Mouse (Mus musculus): ENCODE measurements at regions not wholly inside any gene's neighbourhood (a gene's known extent, or its start where the extent isn't known, plus 50 kb on each side); places are given as distances from the start of the nearest gene placed in this dataset.

DNA sequence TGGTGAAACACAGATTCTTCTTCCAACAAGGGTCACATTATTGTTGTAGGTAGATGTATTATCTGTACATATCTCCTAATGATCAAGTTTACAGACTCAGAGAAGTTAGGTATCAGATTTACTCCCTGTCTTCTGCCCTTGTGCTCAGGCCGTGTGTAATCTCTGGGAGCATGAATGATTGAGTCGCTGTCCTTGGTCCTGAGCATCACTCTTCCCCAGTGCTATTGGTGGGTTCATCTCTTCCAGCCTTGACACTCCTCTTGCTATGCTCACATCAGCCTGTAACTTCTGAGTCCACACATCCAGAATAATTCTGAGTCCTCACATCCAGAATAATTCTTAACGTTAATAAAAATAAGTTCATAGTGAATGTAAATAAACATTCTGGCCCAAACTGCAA, 295.6 kb downstream of the Basp1 start:
- ATAC-seq: no peak

DNA sequence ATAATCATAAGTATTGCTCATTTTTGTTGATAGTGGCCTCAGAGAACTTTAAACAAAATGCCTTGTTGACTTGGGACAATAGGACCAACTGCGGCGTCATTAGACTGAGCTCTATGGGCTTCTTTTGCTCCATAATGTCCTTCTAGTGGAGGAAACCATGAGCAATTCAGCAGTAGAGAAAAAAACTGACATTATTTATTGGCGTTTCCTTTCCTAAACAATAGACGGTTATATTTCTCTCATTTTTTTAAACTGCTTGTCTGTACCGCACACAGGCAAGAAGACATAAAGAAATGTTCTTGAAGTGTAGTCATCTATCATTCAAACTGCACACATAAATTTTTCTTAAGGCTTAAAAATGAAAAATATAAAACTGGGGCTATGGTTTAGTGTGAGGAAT, 310.8 kb downstream of the Basp1 start:
- no peak for ATAC-seq

DNA sequence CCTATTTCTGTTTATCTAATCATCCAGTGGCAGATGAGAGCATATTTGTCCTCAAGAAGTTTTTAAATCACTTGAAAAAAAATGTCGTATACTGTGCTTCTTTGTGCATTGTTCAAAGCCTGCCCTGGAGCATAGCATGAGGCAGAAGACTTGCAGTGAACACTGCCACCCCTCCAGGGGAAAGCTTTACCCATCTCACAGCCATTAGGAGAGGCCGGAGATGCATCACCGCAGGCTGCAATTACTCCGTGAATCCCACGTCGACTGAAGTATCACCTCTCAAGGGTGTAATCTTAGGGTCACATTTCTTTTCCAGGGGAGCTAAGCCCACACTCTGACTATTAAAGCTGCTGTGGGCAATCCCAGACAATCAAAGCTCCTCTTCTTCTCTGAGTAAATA, 319.8 kb downstream of the Basp1 start:
- ATAC-seq: no peak

GRCm38 (mm10) chr15:25069701-25070100, 343.9 kb downstream of the Basp1 start:
- no peak for ATAC-seq

GRCm38 (mm10) chr15:25059347-25059746, 354.2 kb downstream of the Basp1 start:
- no peak for ATAC-seq

GRCm38 (mm10) chr15:25047875-25048274, 365.7 kb downstream of the Basp1 start:
- ATAC-seq: no peak

DNA sequence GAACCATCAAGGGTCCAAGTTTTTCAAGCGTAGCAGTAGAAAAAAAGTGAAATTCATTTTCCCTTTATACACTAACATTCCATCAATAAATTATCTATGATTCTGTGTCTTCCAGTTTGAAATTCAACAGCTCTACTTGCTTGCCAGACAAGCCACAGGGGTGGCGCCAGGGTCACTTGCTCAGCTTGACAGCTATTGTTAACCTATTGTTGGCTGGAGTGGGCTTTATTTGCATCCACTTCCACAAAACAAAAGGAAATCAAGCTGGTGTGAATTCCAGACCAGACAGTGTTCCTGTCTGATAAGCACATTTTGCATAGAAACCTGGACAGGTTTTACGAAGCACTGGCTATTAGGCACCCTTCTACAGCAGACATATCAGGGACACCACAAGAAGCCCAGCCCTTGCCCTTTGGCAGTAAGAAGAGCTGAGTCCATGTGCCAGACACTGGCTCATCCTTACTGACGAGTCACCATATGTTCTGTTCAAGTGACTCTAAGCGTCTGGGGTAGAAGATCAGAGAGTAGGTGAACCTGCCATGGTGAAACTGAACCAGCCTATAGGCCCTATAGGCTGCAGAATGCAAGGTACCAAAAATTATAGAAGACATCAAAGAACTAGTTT, 366.9 kb downstream of the Basp1 start:
- no peak for ATAC-seq

DNA sequence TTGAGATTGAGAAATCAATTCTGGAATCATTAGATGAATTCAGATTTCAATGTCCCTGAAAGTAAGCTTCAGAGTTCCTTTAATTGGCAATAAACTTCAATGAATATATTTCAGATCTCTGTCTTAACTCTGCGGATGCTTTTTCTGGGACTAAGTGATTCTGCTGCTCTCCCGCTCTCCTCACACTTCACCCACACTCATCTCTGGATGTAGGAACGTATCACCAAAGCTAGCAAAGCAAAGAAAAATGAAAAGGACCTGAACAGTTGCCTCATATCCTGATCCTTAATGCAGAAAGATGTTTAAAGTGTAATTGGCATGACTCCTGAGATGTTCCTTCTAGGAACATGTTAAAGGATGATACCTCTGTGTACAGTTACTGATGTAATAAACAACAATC, 377.3 kb downstream of the Basp1 start:
- no peak for ATAC-seq

DNA sequence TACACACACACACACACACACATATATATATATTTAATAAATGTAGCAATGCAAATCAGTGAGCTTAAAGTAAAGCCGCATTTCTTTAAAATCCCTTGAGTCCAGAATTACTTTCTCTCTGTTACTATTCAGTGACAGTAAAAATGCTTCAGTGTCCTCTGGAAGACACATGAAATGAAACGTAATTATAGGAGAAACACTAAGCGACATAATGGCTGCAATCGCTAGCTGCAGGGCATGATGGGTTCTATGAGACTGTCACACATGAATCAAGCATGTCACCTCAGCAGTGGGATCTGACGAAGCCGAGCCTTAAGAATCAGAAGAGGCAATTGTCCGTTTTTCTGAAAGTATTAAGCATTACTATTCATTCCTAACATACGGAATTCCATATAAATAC, 385.7 kb downstream of the Basp1 start:
- ATAC-seq: no peak

DNA sequence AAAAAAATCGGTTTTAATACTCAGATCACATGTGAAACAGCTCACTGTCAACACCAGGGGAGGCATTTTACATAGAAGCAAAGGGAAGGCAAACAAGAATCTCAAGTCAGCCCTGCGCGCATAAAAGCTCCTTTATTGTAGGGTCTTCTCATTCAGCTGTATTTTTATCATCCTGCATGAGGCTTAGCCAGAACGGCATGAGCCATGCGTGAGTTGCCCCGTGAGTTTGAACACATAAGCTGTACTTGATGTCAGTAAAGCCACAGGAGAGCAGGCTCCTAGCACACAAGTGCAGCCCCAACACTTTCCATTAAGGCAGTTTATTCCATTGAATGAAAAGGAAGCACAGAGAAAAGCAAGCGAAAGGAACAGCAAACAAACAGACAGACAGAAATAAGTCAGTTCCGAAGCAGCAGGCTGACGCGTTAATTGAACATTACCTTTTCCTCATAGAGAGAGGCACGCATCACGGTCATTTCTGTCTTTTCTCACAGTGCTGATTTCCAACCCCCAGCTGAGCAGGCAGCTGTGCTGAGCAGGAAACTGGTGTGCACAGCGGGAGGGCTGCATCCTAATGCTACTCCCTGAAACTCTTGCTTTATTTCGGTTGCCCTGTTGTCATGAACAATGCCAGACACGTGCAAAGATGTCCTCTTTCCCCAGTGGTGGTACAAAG, 386.6 kb downstream of the Basp1 start:
- no peak for ATAC-seq

GRCm38 (mm10) chr15:25026351-25026750, 387.2 kb downstream of the Basp1 start:
- no peak for ATAC-seq

DNA sequence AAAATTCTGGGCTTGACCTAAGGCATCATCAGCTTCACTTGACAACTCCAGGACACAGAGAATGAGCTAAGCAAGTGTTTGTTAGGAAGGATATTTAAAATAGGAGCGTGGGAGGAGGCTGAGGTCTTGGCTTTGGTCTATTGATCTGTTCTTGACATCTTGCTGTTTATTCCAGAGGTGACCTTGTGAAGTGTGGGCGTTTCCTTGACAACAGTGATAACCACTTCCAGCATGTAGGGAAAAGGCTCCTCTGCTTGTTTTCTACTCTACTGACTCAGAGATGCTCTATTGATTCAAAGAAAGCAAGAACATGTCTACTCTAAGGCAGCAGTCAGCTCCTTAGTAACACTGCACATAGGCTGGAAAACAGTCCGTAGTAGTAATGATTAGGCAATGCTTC, 392.6 kb downstream of the Basp1 start:
- ATAC-seq: no peak

- no peak for ATAC-seq
These were observed 394.1 kb downstream of the Basp1 start for GRCm38 (mm10) chr15:25019352-25019941.

DNA sequence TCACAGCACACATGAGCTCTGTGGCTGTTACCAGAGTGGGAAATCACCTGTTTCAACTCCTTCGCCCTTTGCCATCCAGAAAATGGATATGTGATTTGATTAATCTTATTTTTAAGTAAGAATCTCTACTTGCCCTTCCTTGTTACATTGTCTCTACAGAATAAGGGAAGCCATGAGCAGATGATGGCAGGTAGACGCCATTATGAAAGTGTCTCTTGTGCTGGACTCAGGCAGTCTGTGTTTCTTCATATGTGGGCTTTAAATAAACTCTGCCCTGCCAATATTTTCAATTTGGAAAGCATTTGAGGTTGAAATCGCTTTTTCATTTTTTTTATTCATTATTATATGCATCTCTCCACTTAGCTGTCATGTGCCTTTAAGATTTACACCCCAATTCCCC, 394.6 kb downstream of the Basp1 start:
- no peak for ATAC-seq

DNA sequence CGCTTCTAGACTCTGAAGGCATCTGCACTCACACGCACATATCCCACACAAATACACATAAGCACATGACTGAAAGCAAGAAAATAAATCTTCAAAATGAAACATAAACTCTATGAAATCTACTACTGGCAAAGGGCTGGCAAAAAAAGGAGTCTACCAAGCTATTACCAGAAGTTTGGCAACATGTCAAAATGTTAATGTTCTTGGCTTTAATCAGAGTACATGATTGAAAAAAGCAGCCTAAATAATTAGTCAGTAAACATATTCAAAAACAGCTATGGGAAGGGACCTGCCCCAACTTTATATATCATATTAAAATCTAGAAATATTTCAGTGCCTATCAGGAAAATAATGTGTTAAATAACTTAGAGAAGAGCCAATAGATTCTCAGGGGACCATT, 405.8 kb downstream of the Basp1 start:
- ATAC-seq: no peak

- no peak for ATAC-seq
These were observed 413.4 kb downstream of the Basp1 start for GRCm38 (mm10) chr15:25000171-25000570.

DNA sequence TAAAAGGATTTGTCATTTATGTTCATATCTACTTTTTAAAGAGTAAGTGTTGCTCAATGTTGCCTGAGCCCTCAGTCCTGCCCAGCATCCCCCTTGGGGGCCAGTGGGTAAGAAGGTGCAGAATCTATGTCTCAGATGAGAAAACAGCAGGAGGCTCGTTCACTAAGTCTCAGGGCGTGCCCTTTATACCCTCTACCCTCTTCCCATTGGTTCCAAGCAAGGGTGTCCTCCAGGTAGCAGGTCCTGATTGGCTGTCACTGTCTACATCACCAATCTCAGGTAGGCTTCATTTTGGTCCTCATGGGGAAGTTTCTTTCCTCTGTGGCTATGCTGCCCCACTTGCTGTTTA, 420.3 kb downstream of the Basp1 start:
- ATAC-seq: no peak

DNA sequence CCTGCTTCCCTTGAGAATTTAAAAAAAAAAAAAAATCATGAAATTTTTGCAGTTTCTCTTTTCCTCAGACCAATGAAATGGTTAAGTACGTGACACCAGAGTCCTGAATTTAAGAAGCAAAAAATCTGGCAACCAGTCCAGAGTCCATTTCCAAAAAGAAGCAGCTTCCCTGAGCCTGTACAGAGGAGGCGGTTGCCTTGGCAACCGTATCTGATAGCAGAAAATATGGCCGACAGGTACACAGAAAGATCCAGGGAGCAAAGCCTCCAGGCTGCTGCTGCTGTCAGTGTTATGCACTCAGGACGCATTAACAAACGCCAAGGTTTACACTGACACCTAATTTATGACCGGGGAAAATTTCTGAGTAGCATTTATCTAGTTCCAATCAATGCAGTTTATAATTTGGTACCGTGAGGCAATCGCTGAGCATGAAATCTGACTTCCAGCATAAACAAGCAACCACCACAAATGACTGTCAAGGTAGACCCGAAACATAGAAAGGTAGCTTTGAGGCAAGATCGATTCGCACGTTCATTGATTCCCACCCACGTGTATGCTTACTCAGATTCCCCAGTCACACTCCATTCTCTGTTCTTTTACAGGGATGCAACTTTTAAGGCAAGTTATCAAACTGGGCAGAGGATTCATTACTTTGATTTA, 420.8 kb downstream of the Basp1 start:
- no peak for ATAC-seq

GRCm38 (mm10) chr15:24990082-24990786, 423.3 kb downstream of the Basp1 start:
- ATAC-seq: no peak

DNA sequence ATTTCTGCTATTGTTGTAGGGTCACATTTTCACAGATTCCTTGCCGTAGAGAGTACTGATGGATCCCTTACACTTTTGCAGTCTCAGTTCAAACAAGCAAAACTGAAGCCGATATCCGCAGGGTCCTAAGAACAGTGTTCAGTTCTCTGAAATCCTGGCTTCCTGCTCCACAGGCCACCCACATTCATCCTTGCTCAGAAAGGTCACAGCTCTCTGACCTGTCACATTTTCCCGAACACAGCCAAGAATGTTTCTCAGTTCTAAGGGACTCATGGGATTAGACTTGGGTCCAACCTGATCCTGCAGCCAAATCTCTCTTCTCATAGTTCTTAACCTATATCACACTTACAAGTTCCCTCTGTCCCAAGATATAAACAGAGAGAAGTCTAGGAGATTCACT, 432.7 kb downstream of the Basp1 start:
- ATAC-seq: no peak

DNA sequence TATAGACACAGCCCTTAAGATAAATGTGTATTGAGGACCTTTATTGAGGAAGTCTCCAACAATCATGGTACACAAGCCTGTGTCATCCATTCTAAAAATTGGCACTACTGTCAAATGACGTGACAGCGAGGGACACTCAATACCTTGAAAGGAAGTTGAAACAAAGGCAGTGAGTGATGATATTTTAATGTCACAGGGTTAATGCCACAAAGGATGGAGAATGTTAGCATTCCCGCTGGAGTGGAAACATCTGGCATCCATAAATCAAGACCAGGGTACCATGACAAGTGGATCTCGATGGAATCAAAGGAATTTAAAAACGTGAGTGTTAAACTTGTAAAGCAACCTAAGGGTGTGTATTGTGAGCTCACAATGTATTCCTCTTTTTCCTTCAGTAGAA, 441.5 kb downstream of the Basp1 start:
- no peak for ATAC-seq

- ATAC-seq: no peak
These were observed 444.2 kb downstream of the Basp1 start for GRCm38 (mm10) chr15:24969391-24969812.

DNA sequence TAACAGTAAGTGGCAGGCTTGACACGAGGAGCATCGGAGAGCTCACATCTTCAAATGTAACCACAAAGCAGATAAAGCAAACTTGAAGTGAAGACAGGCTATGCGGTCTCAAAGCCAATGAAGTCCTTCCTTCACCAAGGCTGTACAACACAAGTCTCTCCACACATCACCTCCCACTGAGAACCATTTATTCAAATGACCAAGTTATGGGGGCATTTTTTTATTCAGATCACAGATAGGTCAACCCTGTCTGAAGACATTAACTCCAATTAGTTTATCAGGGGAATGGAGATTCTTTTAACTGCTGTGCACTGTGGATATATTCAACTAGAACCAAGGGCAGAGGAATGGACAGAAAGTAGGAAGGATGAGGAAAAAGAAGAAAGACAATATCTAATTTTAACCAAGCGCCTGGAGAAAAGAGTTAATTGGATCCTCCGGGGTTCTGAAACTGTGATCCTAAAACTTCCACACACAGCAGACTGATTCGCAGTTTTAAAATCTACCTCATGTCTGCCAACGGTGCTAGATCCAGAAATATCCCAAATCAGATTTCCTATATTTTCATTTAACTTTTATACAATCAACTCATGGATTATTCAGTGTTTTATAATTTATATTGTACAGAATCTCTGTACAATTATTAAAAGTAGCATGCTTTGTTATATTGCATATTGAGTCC, 444.8 kb downstream of the Basp1 start:
- no peak for ATAC-seq

Data from activated CD4-positive, CD25-positive, alpha-beta regulatory T cell, adult 4 months (primary cell).